Mouse (Mus musculus) erythroblast, embryonic 14.5 days (primary cell): ENCODE results near the gene Fads3. TPM values are rescaled to one million over a fixed set of nuclear protein-coding genes. Genes with fewer than 3 reads are reported as not detected.

Experiments
- H3K27me3 ChIP-seq: 2 replicates; pipeline ENCODE4 v1.6.1; 2012; ENCODE audit warnings: inconsistent platforms; ENCODE audit not compliant: control insufficient read depth
- H3K36me3 ChIP-seq: 2 replicates; pipeline ENCODE4 v1.6.1; 2012; ENCODE audit warnings: mild to moderate bottlenecking, inconsistent platforms; ENCODE audit not compliant: control insufficient read depth
- H3K4me1 ChIP-seq: 2 replicates; pipeline ENCODE4 v1.6.1; 2012; ENCODE audit warnings: inconsistent platforms; ENCODE audit not compliant: control insufficient read depth
- H3K4me3 ChIP-seq: replicated peaks from 2 replicates; pipeline ENCODE3; 2012; ENCODE audit warnings: moderate library complexity, mild to moderate bottlenecking, inconsistent platforms
- H3K9me3 ChIP-seq: 2 replicates; pipeline ENCODE4 v1.6.1; 2012; ENCODE audit warnings: low read length, inconsistent platforms, mixed read lengths; ENCODE audit not compliant: control insufficient read depth
- GATA1 ChIP-seq: IDR thresholded peaks from 2 replicates; pipeline ENCODE4 v1.6.1; 2012; ENCODE audit warnings: low read length, inconsistent platforms, mixed read lengths
- TAL1 ChIP-seq: IDR thresholded peaks from 3 replicates; pipeline ENCODE4 v1.6.1; 2012; ENCODE audit warnings: low read length, inconsistent platforms, mixed read lengths
- polyA plus RNA-seq: library from polyadenylated mRNA; stranded (reverse); fragments of >175 nt; gene quantifications from 2 replicates; pipeline ENCODE4 v1.2.3, GENCODE M21; 2012

Fads3 gene
- polyA plus RNA-seq, 1 experiment = 13.7 TPM

GRCm38 (mm10) chr19:10001206-10001969, 40.0 kb upstream of the Fads3 start, which contains the start of the genes Best1 and Rab3il1:
Gene Best1 (minus strand): TSS chr19:10001633.
Gene Rab3il1 (plus strand): TSS chr19:10001669.
- Histone ChIP-seq H3K4me3 (no peak within 1 kb of the TSS), H3K27me3 (no peaks in the 10 kb centered on the region; the same call in 1 of the 2 replicates), H3K36me3 (peaks cover 3% of the 10 kb centered on the region; the same call in 1 of the 2 replicates), H3K9me3 (peaks cover 8% of the 10 kb centered on the region), H3K4me1 (peaks cover 19% of the 10 kb centered on the region)
- no peak for TF ChIP-seq GATA1
- TF ChIP-seq TAL1 = no peak

GRCm38 (mm10) chr19:10003696-10004095, 37.7 kb upstream of the Fads3 start:
- peaks cover 8% of the 10 kb centered on the region for H3K9me3 ChIP-seq
- H3K27me3 ChIP-seq = no peaks in the 10 kb centered on the region
- H3K4me1 ChIP-seq = peaks cover 17% of the 10 kb centered on the region
- TF ChIP-seq TAL1 (no peak), GATA1 (no peak)
- peaks cover 3% of the 10 kb centered on the region; the same call in 1 of the 2 replicates for H3K36me3 ChIP-seq
- H3K4me3 ChIP-seq = no peak overlapping the region

GRCm38 (mm10) chr19:10011408-10011807, 30.0 kb upstream of the Fads3 start:
- peaks cover 61% of the 10 kb centered on the region for H3K4me1 ChIP-seq
- no peak overlapping the region for H3K4me3 ChIP-seq
- no peaks in the 10 kb centered on the region for H3K27me3 ChIP-seq
- peaks cover 18% of the 10 kb centered on the region for H3K36me3 ChIP-seq
- H3K9me3 ChIP-seq = no peaks in the 10 kb centered on the region
- TF ChIP-seq TAL1 (no peak), GATA1 (no peak)

- Histone ChIP-seq H3K27me3 (no peaks in the 10 kb centered on the region), H3K4me3 (peak overlapping the region; percentile 68), H3K9me3 (no peaks in the 10 kb centered on the region), H3K36me3 (peaks cover 33% of the 10 kb centered on the region), H3K4me1 (peaks cover 70% of the 10 kb centered on the region)
- TF ChIP-seq GATA1 = no peak
- no peak for TF ChIP-seq TAL1
Measured at GRCm38 (mm10) chr19:10012827-10013278, 28.5 kb upstream of the Fads3 start.

- H3K27me3 ChIP-seq = no peaks in the 10 kb centered on the region
- H3K9me3 ChIP-seq = no peaks in the 10 kb centered on the region
- H3K4me1 ChIP-seq = peaks cover 75% of the 10 kb centered on the region
- no peak for TF ChIP-seq GATA1
- TF ChIP-seq TAL1 = no peak
- peak overlapping the region; percentile 68 for H3K4me3 ChIP-seq
- peaks cover 38% of the 10 kb centered on the region for H3K36me3 ChIP-seq
Measured at GRCm38 (mm10) chr19:10013348-10013747, 28.0 kb upstream of the Fads3 start.

- peaks cover 43% of the 10 kb centered on the region for H3K36me3 ChIP-seq
- no peaks in the 10 kb centered on the region for H3K27me3 ChIP-seq
- peaks cover 79% of the 10 kb centered on the region for H3K4me1 ChIP-seq
- peak overlapping the region; percentile 68 for H3K4me3 ChIP-seq
- no peak for TF ChIP-seq TAL1
- no peak; the same call in 1 of the 2 replicates for TF ChIP-seq GATA1
- H3K9me3 ChIP-seq = no peaks in the 10 kb centered on the region
Measured at GRCm38 (mm10) chr19:10013913-10014312, 27.5 kb upstream of the Fads3 start.

- Histone ChIP-seq H3K4me1 (peaks cover 79% of the 10 kb centered on the region), H3K36me3 (peaks cover 52% of the 10 kb centered on the region), H3K4me3 (peak overlapping the region; percentile 68), H3K9me3 (no peaks in the 10 kb centered on the region), H3K27me3 (no peaks in the 10 kb centered on the region)
- TF ChIP-seq GATA1 (peak; percentile 77), TAL1 (peak; percentile 89)
Measured at GRCm38 (mm10) chr19:10014824-10015223, 26.5 kb upstream of the Fads3 start.

GRCm38 (mm10) chr19:10015442-10015841, 25.9 kb upstream of the Fads3 start:
- no peaks in the 10 kb centered on the region for H3K9me3 ChIP-seq
- H3K27me3 ChIP-seq = no peaks in the 10 kb centered on the region
- peaks cover 58% of the 10 kb centered on the region for H3K36me3 ChIP-seq
- peak overlapping the region; percentile 68 for H3K4me3 ChIP-seq
- no peak for TF ChIP-seq TAL1
- no peak for TF ChIP-seq GATA1
- peaks cover 76% of the 10 kb centered on the region for H3K4me1 ChIP-seq

- TF ChIP-seq TAL1 = peak; percentile 62
- peak; percentile 36 for TF ChIP-seq GATA1
- H3K4me3 ChIP-seq = peak overlapping the region; percentile 68
- H3K4me1 ChIP-seq = peaks cover 77% of the 10 kb centered on the region
- peaks cover 65% of the 10 kb centered on the region for H3K36me3 ChIP-seq
- no peaks in the 10 kb centered on the region for H3K27me3 ChIP-seq
- no peaks in the 10 kb centered on the region for H3K9me3 ChIP-seq
Measured at GRCm38 (mm10) chr19:10016151-10016550, 25.2 kb upstream of the Fads3 start.
